Mouse (Mus musculus): ENCODE data around the gene Cort.

DNA sequence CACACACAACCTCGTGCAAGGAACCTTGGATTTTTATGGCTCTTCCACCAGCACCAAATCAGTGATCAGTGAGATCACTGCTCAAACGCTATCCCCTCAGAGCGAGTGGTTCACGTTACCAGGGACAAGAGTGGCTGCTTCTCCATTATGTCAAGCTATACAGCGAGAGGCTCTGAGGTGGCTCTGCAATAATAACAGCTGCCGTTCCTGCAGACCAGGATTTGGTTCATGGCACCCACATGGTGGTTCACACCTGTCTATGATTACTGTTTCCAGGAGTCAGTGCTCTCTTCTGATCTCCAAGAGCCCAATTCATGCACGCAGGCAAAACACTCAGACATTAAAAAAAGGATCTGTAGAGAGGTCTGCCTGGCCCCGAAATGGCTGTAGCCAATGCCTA lies 12.0 kb upstream of the Cort start:
- TF ChIP-seq CTCF (IDR thresholded peaks at IDR 0.05; ENCODE audit: borderline replicate concordance, control insufficient read depth, extremely low read depth, insufficient read depth, low read length, poor library complexity) (no peak), POLR2A (IDR thresholded peaks at IDR 0.05; ENCODE audit: control insufficient read depth, extremely low read depth, insufficient read depth, low read length, poor library complexity) (no peak)
